Mouse (Mus musculus) gastrocnemius, postnatal 36 days (tissue): ENCODE measurements around the gene Aggf1. TPM values are rescaled to one million over a fixed set of nuclear protein-coding genes. Genes with fewer than 3 reads are reported as not detected.
A peak's percentile ranks its signal among the peaks of the same experiment; 100 is the strongest.

Experiments used
- DNase-seq, 2 experiments: peaks; one replicate each; pipeline ENCODE4 v3.0.0; 2022
- intact Hi-C: fragments of 180-260 bp; cut with DNase I; formaldehyde crosslinking; loops from one replicate; pipeline ENCODE4 v1.15.1; 2025
- total RNA-seq, 2 experiments: library from RNA; stranded (reverse); gene quantifications; 2 replicates each; pipeline ENCODE4 v1.2.3; 2021

The Aggf1 gene
- total RNA-seq, 2 experiments from 2014 or later, result 14.0 to 15.8 TPM

GRCm38 (mm10) chr13:95343470-95343869, 31.7 kb downstream of the Aggf1 start:
- DNase-seq, result no peak
- intact Hi-C loops, result no loop called here

- DNase-seq, result no peak
Measured at GRCm38 (mm10) chr13:95336122-95336677, 39.0 kb downstream of the Aggf1 start.

GRCm38 (mm10) chr13:95332086-95332899, 42.9 kb downstream of the Aggf1 start:
- DNase-seq, result no peak

More at GRCm38 (mm10) chr13:95336122-95336677, 39.0 kb downstream of the Aggf1 start:
- intact Hi-C loops, result no loop called here

GRCm38 (mm10) chr13:95330507-95330906, 44.6 kb downstream of the Aggf1 start:
- DNase-seq, result no peak
- intact Hi-C loops, result no loop called here

More at GRCm38 (mm10) chr13:95332086-95332899, 42.9 kb downstream of the Aggf1 start:
- intact Hi-C loops, result no loop called here

- intact Hi-C loops, result no loop called here
- no peak for DNase-seq
Measured at GRCm38 (mm10) chr13:95328767-95329166, 46.4 kb downstream of the Aggf1 start.

- no peak for DNase-seq
- intact Hi-C loops, result no loop called here
Measured at GRCm38 (mm10) chr13:95327345-95327741, 47.8 kb downstream of the Aggf1 start.

- no peak for DNase-seq
- intact Hi-C loops, result no loop called here
Measured at GRCm38 (mm10) chr13:95326611-95327344, 48.4 kb downstream of the Aggf1 start.

- DNase-seq, result no peak
- intact Hi-C loops, result no loop called here
Measured at GRCm38 (mm10) chr13:95325907-95326550, 49.1 kb downstream of the Aggf1 start.

GRCm38 (mm10) chr13:95325080-95325906, 49.9 kb downstream of the Aggf1 start:
- intact Hi-C loops, result no loop called here
- DNase-seq, result peak; percentile 19 to 62

- peak in 1 of 2 experiments; percentile 32 for DNase-seq
- intact Hi-C loops, result no loop called here
Measured at GRCm38 (mm10) chr13:95324626-95325079, 50.5 kb downstream of the Aggf1 start.

- intact Hi-C loops, result no loop called here
- no peak for DNase-seq
Measured at GRCm38 (mm10) chr13:95323950-95324625, 51.1 kb downstream of the Aggf1 start.

- DNase-seq, result no peak
- intact Hi-C loops, result no loop called here
Measured at GRCm38 (mm10) chr13:95323400-95323799, 51.8 kb downstream of the Aggf1 start, which contains the start of gene Zbed3. Gene Zbed3, plus strand, starts transcription at chr13:95323612.

- intact Hi-C loops, result no loop called here
- no peak for DNase-seq
Measured at GRCm38 (mm10) chr13:95320451-95320850, 54.7 kb downstream of the Aggf1 start.

- intact Hi-C loops, result no loop called here
Measured at GRCm38 (mm10) chr13:95319153-95319552, 56.0 kb downstream of the Aggf1 start.

GRCm38 (mm10) chr13:95312016-95312415, 63.1 kb downstream of the Aggf1 start:
- intact Hi-C loops, result no loop called here
- DNase-seq, result no peak

More at GRCm38 (mm10) chr13:95319153-95319552, 56.0 kb downstream of the Aggf1 start:
- no peak for DNase-seq

GRCm38 (mm10) chr13:95307100-95307655, 68.0 kb downstream of the Aggf1 start:
- no peak for DNase-seq
- intact Hi-C loops, result no loop called here

GRCm38 (mm10) chr13:95306596-95306995, 68.6 kb downstream of the Aggf1 start:
- intact Hi-C loops, result no loop called here
- no peak for DNase-seq
